Mouse (Mus musculus): ENCODE measurements at regions not wholly inside any gene's neighbourhood (a gene's known extent, or its start where the extent isn't known, plus 50 kb on each side); places are given as distances from the start of the nearest gene placed in this dataset.
"Not testable (repeated sequence)": the region's sequence is repeated elsewhere in the genome, so short reads cannot be mapped to it uniquely, and the experiment has no call there.

- H3K27ac ChIP-seq (ENCODE audit: low read depth, low read length); H3K4me2 ChIP-seq (ENCODE audit: low read depth, low read length, poor library complexity, severe bottlenecking); H3K9ac ChIP-seq (replicated peaks; ENCODE audit: low read length, poor library complexity, severe bottlenecking); H3K4me1 ChIP-seq (ENCODE audit: insufficient read depth, low read length); ATAC-seq (ENCODE audit: low FRiP score); H3K9me3 ChIP-seq (ENCODE audit: low read length); H3K27me3 ChIP-seq (ENCODE audit: insufficient read depth, low read length); H3K4me3 ChIP-seq (ENCODE audit: low read depth, low read length); DNase-seq (ENCODE audit: low spot score); H3K36me3 ChIP-seq (ENCODE audit: insufficient read depth, low read length): not testable (repeated sequence)
- 63% methylated on average over 5 of the region's 5 CpGs for WGBS
Observed at GRCm38 (mm10) chr12:113701841-113702240, 158.1 kb downstream of the Adam6a start.

- H3K4me1 ChIP-seq (ENCODE audit: insufficient read depth, low read length); H3K27me3 ChIP-seq (ENCODE audit: insufficient read depth, low read length); H3K4me3 ChIP-seq (ENCODE audit: low read depth, low read length); H3K9ac ChIP-seq (replicated peaks; ENCODE audit: low read length, poor library complexity, severe bottlenecking); H3K4me2 ChIP-seq (ENCODE audit: low read depth, low read length, poor library complexity, severe bottlenecking); ATAC-seq (ENCODE audit: low FRiP score); H3K27ac ChIP-seq (ENCODE audit: low read depth, low read length); H3K36me3 ChIP-seq (ENCODE audit: insufficient read depth, low read length); DNase-seq (ENCODE audit: low spot score): not testable (repeated sequence)
- WGBS: 6% methylated on average over 1 of the region's 1 CpGs
- H3K9me3 ChIP-seq (ENCODE audit: low read length): peaks cover 18% of the 10 kb centered on the region
Observed at GRCm38 (mm10) chr12:113716406-113716805, 172.7 kb downstream of the Adam6a start.

GRCm38 (mm10) chr12:113735847-113736246 lies 192.1 kb downstream of the Adam6a start:
- H3K9me3 ChIP-seq (ENCODE audit: low read length): peaks cover 41% of the 10 kb centered on the region
- no peaks in the 10 kb centered on the region for H3K27me3 ChIP-seq (ENCODE audit: insufficient read depth, low read length)
- H3K4me1 ChIP-seq (ENCODE audit: insufficient read depth, low read length): no peaks in the 10 kb centered on the region
- TF ChIP-seq CTCF (IDR thresholded peaks at IDR 0.05): 0 out of 2 replicates have a peak, but pooled peaks have one; percentile 8
- ATAC-seq (ENCODE audit: low FRiP score) (no peak), DNase-seq (ENCODE audit: low spot score) (no peak)
- no peak overlapping the region for H3K4me2 ChIP-seq (ENCODE audit: low read depth, low read length, poor library complexity, severe bottlenecking)
- 64% methylated on average over 4 of the region's 4 CpGs for whole genome bisulfite sequencing
- no peaks in the 10 kb centered on the region for H3K36me3 ChIP-seq (ENCODE audit: insufficient read depth, low read length)
- H3K4me3 ChIP-seq (ENCODE audit: low read depth, low read length): no peak overlapping the region
- H3K27ac ChIP-seq (ENCODE audit: low read depth, low read length): no peak overlapping the region
- no peak overlapping the region for H3K9ac ChIP-seq (replicated peaks; ENCODE audit: low read length, poor library complexity, severe bottlenecking)

- no peak overlapping the region for H3K4me3 ChIP-seq (ENCODE audit: low read depth, low read length)
- H3K27ac ChIP-seq (ENCODE audit: low read depth, low read length): no peak overlapping the region
- H3K4me2 ChIP-seq (ENCODE audit: low read depth, low read length, poor library complexity, severe bottlenecking): no peak overlapping the region
- H3K9ac ChIP-seq (replicated peaks; ENCODE audit: low read length, poor library complexity, severe bottlenecking): no peak overlapping the region
- 57% methylated on average over 1 of the region's 1 CpGs for WGBS
- H3K27me3 ChIP-seq (ENCODE audit: insufficient read depth, low read length): no peaks in the 10 kb centered on the region
- H3K4me1 ChIP-seq (ENCODE audit: insufficient read depth, low read length): no peaks in the 10 kb centered on the region
- ATAC-seq (ENCODE audit: low FRiP score) (no peak), DNase-seq (ENCODE audit: low spot score) (no peak)
- TF ChIP-seq CTCF (IDR thresholded peaks at IDR 0.05): no peak
- no peaks in the 10 kb centered on the region for H3K36me3 ChIP-seq (ENCODE audit: insufficient read depth, low read length)
- H3K9me3 ChIP-seq (ENCODE audit: low read length): peaks cover 23% of the 10 kb centered on the region; the same call in 1 of the 2 replicates
Observed at GRCm38 (mm10) chr12:113746277-113746676, 202.6 kb downstream of the Adam6a start.

GRCm38 (mm10) chr12:113747987-113748386 lies 204.3 kb downstream of the Adam6a start:
- no peak for ATAC-seq (ENCODE audit: low FRiP score)
- H3K36me3 ChIP-seq (ENCODE audit: insufficient read depth, low read length): no peaks in the 10 kb centered on the region
- no peaks in the 10 kb centered on the region for H3K27me3 ChIP-seq (ENCODE audit: insufficient read depth, low read length)
- no peak for DNase-seq (ENCODE audit: low spot score)
- peaks cover 22% of the 10 kb centered on the region; the same call in 1 of the 2 replicates for H3K9me3 ChIP-seq (ENCODE audit: low read length)
- no peak overlapping the region for H3K4me2 ChIP-seq (ENCODE audit: low read depth, low read length, poor library complexity, severe bottlenecking)
- no peaks in the 10 kb centered on the region for H3K4me1 ChIP-seq (ENCODE audit: insufficient read depth, low read length)
- no peak overlapping the region for H3K4me3 ChIP-seq (ENCODE audit: low read depth, low read length)
- TF ChIP-seq CTCF (IDR thresholded peaks at IDR 0.05): no peak
- no peak overlapping the region for H3K9ac ChIP-seq (replicated peaks; ENCODE audit: low read length, poor library complexity, severe bottlenecking)
- no peak overlapping the region for H3K27ac ChIP-seq (ENCODE audit: low read depth, low read length)

- H3K36me3 ChIP-seq (ENCODE audit: insufficient read depth, low read length): no peaks in the 10 kb centered on the region
- no peak for TF ChIP-seq CTCF (IDR thresholded peaks at IDR 0.05)
- no peak overlapping the region for H3K4me3 ChIP-seq (ENCODE audit: low read depth, low read length)
- no peaks in the 10 kb centered on the region for H3K27me3 ChIP-seq (ENCODE audit: insufficient read depth, low read length)
- no peak overlapping the region for H3K4me2 ChIP-seq (ENCODE audit: low read depth, low read length, poor library complexity, severe bottlenecking)
- no peak for DNase-seq (ENCODE audit: low spot score)
- no peak for ATAC-seq (ENCODE audit: low FRiP score)
- H3K9ac ChIP-seq (replicated peaks; ENCODE audit: low read length, poor library complexity, severe bottlenecking): no peak overlapping the region
- H3K4me1 ChIP-seq (ENCODE audit: insufficient read depth, low read length): no peaks in the 10 kb centered on the region
- peaks cover 27% of the 10 kb centered on the region for H3K9me3 ChIP-seq (ENCODE audit: low read length)
- H3K27ac ChIP-seq (ENCODE audit: low read depth, low read length): no peak overlapping the region
- WGBS: 41% methylated on average over 1 of the region's 1 CpGs
Observed at GRCm38 (mm10) chr12:113769587-113769986, 225.9 kb downstream of the Adam6a start.

- H3K27ac ChIP-seq (ENCODE audit: low read depth, low read length); H3K27me3 ChIP-seq (ENCODE audit: insufficient read depth, low read length); H3K4me3 ChIP-seq (ENCODE audit: low read depth, low read length); ATAC-seq (ENCODE audit: low FRiP score); H3K4me2 ChIP-seq (ENCODE audit: low read depth, low read length, poor library complexity, severe bottlenecking); H3K4me1 ChIP-seq (ENCODE audit: insufficient read depth, low read length); DNase-seq (ENCODE audit: low spot score); H3K9ac ChIP-seq (replicated peaks; ENCODE audit: low read length, poor library complexity, severe bottlenecking); H3K9me3 ChIP-seq (ENCODE audit: low read length); H3K36me3 ChIP-seq (ENCODE audit: insufficient read depth, low read length): not testable (repeated sequence)
- WGBS: 0% methylated on average over 1 of the region's 1 CpGs
Observed at GRCm38 (mm10) chr12:113795876-113796275, 252.2 kb downstream of the Adam6a start.
